Mouse (Mus musculus) lung, postnatal 36 days (tissue): ENCODE data around the gene Dock6.
"Not testable (repeated sequence)": the region's sequence is repeated elsewhere in the genome, so short reads cannot be mapped to it uniquely, and the experiment has no call there.

Experiments
- DNase-seq: peaks from one replicate; pipeline ENCODE4 v3.0.0; 2022; ENCODE audit warnings: mixed read lengths

The Dock6 gene

DNA sequence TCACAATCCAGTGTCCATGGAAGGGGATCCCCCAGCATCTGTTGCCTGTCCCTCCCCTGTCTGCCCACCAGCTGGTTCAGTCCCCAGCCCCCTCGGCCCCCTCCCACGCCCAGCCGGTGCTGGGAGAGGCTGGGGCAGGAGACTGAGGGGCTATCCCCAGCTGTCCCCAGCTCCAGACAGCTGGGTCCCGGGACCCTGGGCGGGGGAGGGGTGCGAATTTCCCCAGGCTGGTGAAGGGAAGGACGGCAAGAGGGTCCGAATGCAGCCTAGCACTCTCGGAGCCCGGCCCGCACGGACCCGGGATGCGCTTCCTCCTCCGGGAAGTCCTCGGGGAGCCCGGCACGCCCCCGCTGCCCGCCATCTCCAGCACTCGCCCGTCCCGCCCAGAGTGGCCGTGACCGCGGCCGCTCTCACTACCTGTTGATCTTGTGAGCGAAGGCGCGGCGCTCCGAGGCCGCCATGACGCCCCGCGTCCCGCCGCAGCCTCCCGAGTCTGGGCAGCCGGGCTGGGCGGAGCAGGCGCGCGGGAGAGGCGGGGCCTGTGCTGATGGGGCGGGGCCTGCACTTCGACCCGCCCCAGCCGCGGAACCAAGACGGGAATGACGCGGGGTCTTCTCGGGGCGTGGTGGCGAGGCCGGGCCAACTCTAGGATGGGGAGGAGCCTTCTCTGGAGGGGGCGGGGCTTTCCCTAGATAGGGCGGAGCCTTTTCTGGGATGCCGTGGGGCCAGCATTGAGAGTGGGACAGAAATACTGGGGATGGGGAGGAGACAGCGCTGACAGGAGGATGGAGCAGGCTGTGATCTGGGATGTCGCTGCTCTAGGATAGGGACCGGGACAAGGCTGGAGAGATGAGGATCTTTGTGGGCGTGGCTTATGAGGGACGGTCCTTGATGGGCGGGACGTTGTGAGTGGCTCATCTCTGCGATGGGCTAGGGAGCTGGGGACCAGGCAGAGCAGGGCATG is at the start of gene Dock6:
Gene Dock6, minus strand, starts transcription at position 508 of the 964 bp plus-strand sequence.
- DNase-seq: peak; percentile 91

DNA sequence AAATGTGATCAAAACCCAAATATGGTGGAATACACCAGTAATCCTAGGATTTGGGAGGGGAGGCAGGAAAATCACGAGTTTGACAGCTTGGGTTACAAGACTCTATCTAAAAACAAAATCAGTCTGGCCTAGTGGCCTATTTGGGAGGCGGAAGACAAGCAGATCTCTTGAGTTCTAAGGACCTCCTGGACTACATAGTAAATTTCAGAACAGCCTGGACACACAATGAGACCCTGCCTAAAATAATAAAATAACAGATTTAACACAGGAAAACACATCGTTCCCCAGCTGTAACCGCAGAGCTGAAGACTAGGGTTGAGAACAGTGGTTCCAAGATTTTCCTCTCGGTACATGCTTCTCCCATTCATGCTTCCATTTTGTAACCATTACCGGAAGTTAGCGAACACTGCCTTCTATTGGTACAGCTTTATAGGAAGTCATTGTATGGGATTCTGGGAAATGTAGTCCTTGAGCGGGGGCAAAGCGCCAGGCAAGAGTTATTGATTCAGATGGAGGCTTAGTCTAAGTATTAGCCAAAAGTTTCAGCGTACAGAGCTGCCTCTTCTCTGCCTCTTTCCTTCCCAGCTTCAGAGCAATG is 48.9 kb upstream of the Dock6 start:
- peak; percentile 89 for DNase-seq

DNA sequence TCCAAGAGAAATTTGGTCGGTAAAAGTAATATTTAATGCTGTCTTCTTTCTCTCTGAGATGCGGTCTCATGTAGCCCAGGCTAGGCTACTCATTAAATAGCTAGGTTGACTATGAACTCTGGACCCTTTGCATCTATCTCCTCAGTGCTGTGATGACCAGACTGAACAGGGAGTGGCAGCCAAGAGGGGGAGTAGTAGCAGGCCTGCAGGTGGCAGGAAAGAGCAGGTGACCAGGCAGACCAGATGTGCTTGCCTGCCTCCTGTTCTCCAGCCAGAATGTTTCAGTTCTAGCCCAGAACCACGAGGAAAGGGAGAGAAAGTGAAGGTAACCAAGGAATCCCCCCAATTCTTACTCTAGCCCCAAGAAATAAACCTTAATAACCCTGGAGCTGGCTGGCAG is 36.8 kb upstream of the Dock6 start:
- DNase-seq: no peak

DNA sequence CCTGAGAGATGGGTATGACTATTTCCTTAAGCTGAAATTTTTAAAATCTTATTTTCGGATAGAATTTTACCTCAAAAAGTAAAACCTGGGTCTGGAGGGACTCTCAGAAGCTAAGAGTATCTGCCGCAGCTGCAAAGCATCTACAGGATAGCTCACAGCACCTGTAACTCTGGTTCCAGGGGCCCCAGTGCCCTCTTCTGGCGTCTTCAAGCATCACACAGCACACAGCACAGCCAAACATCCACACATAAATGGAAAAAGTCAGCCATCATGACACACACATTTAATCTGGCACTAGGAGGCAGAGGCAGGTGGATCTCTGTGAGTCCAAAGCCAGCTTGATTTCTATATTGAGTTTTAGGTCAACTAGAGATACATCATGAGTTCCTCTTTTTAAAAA is 24.2 kb upstream of the Dock6 start:
- no peak for DNase-seq

DNA sequence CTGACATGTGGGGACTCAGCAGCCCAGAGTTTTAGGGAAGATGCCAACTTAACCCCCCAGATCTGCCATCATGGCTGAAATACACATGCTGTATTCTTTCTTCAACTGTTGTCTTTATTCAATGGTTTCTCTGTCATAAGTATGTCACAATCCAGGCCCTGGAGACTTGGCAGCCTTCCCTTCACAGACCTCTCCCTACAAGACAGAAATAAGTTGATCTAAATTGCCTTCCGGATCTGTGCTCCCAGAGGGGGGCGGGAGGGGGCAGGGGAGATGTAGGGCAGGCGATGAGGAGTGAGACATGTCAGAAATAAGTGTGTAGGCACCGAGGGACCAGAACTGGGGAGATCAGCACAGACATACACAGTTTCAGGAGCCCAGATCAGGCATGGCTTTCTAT is 19.8 kb upstream of the Dock6 start:
- DNase-seq: no peak

DNA sequence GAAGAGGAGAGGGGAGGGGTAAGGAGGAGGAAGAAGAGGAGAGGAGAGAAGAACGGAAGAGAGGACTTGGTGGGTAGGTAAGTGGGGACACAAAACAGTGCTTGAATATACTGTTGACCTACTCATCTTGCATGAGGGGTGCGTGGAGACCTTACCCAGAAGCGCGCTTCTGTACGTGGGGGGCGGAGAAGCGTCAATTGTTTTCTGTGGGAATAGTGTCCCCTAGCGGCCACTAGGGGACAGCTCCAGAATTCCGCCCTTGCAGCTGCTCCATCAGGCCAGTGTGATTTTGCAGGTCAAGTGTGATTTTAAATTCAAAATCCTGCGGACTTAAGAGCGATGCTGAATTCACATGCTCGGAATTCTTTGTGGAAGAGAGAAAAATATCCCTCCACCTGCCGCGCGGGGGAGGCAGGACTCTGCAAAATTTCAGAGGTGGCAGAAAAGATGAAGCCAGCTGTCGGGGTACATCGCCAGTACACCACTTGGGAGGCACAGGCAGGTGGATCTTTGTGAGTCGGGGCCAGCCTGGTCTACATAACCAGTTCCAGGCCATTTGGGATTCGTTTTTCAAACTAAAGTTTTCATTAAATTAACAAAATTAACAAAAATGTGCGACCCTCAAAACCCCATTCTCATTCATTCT is 18.6 kb upstream of the Dock6 start:
- DNase-seq: peak; percentile 68

DNA sequence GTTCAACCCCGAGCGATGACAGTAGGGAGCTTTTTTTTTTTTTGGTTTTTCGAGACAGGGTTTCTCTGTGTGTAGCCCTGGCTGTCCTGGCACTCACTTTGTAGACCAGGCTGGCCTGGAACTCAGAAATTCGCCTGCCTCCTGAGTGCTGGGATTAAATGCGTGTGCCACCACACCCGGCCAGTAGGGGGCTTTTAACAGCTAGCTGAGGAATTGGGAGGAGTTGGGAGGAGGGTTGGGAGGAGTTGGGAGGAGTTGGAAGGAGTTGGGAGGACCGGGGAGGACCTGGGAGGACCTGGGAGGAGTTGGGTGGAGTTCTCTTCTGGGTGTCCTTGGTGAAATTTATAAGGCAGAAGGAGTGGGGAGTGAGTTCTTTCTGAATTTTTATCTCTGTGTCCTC is 16.9 kb upstream of the Dock6 start:
- DNase-seq: peak; percentile 88

DNA sequence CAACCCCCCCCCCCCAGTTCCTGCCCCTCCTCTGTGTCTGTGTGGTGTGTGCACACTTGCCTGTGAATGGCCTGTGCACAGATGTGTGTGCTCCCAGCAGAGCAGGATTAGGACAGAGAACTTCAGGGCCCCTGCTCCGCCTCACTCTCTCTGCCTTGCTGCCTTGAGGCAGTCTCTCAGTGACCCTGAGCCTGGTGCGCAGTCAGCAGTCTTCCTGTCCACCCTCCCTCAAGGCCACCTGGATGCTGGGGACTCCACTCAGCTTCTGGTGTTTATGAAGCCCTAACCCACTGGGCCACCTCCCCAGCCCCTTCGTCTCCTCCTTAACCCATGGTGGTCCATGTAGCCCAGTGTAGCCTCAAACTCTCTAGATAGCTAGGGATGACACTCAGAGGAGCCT is 15.3 kb upstream of the Dock6 start:
- DNase-seq: no peak

DNA sequence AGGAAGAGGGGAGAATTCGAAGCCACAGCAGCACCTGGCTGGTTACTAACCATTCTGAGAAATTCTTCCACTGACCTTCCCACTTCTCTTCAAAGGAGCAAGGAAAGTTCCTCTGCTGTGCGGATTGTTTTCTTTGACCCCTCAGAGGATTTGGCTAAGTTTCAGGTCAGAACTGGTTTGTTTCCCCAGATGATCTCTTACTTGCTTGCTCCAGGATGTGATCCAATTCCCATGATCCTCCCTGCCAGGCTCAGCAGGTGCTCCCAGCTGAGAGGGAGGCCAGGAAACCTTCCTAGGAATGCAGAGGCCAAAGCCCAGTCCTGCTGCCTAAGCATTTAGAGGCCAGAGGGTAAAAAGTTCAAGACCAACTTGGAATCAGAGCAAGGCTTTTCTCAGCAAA is 14.2 kb upstream of the Dock6 start:
- DNase-seq: peak; percentile 46

DNA sequence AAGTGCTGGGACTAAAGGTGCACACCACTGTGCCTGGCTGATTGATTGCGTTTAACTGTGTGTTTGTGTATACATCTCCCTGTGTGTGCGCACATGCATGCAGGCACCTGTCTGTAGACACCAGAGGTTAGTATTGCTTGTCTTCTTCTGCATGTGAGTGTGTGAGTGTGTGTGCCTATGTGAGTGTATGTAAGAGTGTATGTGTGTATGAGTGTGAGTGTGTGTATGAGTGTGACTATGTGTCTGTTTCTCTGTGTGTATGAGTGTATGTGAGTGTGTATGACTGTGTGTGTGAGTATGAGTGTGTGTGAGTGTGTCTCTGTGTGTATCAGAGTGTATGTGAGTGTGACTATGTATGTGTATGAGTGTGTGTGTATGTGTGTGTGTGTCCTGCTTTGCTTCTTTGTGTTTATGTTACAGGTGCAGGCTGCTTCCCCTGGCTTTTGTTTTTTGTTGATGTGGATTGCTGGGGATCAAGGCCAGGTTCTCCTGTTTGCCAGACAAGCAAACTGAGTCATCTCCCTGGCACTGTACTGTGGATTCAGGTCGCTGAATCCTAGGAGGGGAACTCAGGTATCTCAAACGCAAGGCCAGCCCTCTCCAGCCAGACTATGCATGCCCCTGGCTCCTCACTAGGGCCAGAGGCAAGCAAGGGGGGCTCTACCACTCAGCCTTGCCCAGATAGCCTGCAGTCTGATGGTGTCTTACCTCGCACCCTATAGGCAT is 13.4 kb upstream of the Dock6 start:
- DNase-seq: no peak

DNA sequence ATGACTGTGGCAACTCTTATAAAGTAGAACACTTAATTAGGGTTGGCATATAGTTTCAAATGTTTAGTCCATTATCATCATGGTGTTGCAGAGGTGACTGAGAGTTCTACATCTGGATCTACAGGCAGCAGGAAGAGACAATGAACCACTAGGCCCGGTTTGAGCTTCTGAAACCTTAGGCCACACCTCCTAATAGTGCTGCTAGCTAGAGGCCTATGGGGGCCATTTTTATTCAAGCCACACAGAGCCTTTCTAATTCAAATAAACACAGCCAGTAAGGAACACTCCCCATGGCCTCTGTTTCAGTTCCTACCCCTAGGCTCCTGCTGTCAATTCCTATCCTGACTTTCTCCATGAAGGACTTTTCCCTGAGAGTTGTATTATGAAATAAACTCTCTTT is 9.7 kb upstream of the Dock6 start:
- DNase-seq: no peak

DNA sequence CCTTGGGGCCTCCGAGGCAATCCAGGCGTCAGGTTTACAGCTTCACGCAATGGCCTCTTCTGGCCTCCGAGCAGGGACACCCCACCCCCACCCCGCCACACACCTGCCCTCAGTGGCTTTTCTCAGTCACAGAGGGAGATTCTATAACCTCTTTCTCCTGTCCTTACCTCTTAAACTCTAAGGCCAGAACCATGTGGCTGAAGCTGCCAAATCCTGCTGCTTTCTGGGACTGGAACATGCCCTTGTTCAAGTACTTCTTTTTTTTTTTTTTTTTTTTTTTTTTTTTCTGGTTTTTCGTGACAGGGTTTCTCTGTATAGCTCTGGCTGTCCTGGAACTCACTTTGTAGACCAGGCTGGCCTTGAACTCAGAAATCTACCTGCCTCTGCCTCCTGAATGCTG is 7.9 kb upstream of the Dock6 start:
- not testable (repeated sequence) for DNase-seq

DNA sequence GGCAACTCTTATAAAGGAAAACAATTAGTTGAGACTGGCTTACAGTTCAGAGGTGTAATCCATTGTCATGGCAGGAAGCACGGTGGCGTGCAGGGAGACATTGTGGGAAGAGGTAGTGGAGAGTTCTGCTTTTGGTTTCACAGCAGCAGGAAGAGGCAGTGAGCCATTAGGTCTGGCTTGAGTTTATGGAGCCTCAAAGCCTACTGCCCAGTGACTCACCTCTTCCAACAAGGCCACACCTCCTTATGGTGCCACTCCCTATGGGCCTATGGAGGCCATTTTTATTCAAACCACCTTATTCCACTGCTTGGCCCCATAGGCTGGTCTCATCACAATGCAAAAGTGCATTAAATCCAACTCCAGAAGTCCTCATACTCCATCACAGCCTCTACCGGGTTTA is 7.2 kb upstream of the Dock6 start:
- DNase-seq: no peak

DNA sequence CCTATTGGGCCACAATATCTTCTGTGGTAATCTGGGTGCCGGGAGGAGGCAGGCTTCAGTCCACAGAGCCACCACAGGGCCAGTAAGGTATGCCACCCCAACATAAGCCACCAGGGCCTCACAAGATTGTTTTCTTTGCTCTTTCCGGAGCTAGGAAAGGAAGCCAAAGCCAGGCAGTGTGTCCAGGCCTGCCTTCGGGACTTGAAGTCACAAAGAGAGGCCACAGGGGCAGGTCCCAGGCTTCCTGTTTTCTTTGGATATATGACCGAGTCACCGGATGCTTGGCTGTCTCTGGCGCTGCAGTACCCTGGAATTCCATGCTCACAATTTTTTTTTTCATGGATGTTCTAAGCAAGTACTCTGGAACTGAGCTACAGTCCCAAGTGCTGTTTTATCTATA is 5.6 kb upstream of the Dock6 start:
- peak; percentile 88 for DNase-seq

DNA sequence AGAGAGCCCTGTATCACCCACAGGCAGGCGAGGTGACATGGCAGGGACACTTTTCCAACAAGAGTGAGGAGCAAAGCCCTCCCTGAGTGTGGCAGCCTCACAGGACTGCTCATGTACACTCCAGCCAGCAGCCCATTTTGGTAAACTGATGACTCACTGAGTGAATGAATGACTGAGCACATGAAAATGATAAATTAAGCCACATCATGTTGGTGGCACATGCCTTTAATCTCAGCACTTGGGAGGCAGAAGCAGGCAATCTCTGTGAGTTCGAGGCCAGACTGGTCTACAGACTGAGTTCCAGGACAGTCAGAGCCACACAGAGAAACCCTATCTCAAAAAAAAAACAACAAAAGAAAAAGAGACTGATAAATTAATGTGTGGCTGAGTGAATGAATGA is 5.1 kb upstream of the Dock6 start:
- DNase-seq: no peak

DNA sequence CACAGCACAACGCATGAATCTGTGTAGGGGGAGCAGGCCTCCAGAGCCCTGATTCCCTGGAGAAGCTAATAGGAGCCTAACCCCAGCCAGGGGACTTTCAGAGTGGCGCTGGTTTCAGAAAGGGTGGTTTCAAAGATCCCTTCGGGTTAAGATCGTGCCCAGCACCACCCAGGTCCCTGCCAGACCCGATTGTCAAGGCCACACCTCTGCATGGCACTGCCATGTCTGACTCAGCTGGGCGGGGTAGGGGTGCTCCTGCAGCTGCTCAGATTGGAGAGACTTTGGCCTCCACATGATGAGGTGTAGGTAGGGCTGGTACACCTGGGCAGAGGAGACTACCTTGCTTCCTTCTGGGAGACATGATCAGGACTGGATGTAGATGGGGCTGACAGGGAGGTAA is 2.5 kb upstream of the Dock6 start:
- DNase-seq: no peak

DNA sequence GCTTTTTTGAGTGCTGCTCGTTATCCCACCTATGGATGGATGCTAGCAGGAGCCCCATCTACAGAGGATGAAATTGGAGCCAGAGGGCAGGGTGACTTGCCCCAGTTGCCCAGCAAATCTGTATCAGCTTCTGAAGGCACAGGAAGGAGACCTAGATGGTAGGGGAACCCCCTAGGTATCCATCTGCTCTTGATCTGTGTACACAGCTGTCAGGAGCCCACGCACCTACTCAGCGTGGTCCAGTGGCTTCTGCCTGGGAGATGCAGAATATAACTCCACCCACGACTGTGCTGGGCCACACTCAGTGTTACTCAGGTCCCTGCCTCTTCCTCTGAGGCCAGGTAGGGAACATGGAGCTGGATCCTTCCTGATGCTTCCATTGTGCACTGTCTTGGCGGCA is 1.5 kb upstream of the Dock6 start:
- DNase-seq: no peak

DNA sequence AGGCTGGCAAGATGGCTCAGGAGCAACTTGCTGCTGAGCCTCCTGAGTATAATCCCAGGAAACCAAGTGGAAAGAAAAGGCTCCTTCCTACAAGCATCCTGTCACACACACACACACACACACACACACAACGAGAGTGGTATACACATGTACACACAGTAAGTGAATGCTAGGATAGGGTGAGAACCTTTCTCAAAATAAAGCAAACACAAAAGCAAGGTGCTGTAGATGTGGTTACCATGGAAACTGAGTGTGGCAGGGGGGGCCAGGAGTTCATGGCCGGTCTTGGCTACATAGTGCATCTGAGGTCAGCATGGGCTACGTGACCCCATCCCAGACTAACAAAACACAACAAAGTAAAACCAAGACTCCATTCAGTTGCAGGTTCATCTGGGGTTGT is 1.4 kb downstream of the Dock6 start:
- DNase-seq: peak; percentile 39

DNA sequence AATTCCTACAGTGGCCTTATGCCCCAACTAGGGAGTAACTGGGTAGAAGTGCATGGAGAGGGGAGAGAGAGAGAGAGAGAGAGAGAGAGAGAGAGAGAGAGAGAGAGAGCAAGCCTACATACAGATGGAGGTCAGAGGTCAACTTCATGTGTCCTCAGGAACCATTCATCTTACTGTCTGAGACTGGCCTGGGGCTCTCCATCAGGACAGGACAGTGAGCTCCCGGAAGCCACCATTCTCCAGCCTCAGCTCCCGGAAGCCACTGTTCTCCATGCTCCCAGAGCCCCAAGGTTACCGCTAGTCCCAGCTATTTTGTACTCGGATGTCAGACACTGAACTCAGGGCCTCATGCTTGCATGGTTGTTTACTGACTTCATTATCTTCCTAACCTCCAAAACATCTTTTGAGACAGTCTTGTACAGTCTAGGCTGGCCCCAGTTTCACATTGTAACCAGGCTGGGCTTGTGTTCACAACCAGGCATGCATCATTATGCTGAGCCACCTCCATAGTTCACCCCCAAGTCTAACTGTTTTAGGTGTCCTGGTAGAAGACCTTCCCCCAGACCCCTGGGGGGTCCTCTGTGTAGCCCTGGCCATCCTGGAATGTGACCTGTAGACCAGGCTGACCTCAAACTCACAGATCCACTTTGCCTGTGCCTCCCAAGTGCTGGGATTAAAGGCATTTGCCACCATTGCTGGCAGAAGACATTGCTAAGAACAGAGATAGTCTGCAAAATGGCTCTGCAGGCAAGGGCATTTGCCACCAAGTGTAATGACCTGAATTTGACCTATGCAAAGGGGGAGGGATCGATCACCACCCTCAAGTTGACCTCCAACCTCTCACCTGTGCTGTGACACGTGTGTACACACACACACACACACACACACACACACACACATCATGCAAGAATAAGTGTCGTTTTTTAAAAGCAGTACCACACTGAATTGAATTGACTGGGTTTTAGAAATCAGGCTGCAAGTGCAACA is 2.5 kb downstream of the Dock6 start:
- no peak for DNase-seq

DNA sequence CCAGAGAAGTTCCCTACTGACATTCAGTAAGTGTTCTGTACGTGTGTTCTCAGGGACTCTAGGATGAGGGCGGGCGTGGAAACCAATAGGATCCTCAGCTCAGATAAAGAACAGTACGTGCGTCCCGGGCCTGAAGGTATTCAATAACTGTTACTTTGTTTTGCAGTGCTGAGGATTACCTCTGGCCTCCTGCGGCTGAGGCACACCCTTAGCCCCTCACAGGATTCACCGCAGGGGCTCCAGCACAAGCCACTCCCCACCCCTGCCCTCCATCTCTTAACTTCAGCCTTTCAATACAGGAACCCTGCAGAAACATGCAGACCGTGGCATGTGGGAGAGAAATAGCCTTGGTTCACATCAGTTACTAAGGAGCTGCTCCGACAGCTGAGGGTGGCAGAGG is 4.5 kb downstream of the Dock6 start:
- DNase-seq: no peak

DNA sequence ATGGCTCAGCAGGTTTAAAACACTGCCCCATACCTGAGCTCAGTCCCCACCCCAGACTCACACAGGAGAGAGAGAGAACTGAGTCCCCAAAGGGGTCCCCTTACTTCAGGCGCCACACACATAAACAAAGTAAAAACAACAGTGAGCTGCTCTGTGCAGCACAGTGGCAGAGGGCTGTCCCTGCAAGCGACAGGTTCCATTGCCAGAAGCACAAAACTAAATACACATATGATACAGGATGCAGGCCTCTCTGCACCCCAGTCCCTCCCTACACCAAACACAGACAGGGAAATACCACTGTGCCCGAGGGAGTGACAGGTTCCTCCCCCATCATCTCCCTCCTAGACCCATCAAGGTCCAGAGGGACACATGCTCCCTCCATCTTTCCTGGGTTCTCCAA is 5.0 kb downstream of the Dock6 start:
- DNase-seq: peak; percentile 44

DNA sequence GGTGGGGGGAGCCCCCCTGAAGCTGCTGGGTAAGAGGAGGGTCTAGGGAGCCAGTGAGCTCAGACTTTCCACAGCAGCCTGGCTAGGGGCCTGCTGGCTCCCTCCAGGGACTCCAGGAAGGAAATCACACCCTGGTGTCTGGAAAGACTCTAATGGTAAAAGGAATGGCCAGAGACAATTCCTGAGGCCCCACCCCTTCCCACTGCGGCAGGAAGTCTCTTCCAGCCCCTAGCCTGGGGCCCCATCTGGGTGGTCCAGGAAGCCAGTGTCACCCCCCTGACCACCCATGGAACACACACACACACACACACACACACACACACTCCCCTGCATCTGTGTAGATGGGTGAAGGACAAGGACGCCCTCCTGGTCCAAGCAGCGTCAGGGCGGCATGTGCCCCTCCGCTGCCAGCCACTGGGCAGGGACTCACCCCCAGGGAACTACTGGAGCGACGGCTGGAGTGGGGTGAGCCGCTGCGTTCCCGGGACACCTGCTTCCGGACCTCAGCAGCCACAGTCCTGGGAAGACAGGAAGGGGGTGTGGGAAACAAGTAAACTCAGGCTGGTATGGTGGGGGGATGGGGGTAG is 5.6 kb downstream of the Dock6 start:
- peak; percentile 90 for DNase-seq
